Mouse (Mus musculus) limb, embryonic 15.5 days (tissue): ENCODE data around the gene Apol9b. TPM values are rescaled to one million over a fixed set of nuclear protein-coding genes. Genes with fewer than 3 reads are reported as not detected.

Experiments used
- ATAC-seq: fragments of 200-750 bp; cut with Nextera tagmentation; 2 replicates; pipeline ENCODE4 v1.8.0; 2017; ENCODE audit warnings: low read depth, moderate TSS enrichment; ENCODE audit not compliant: insufficient number of reproducible peaks, low FRiP score, low TSS enrichment
- H3K27ac ChIP-seq: fragments of 300-500 bp; sonication (generic); 2 replicates; pipeline ENCODE4 v1.5.1; 2015; ENCODE audit warnings: moderate library complexity, mild to moderate bottlenecking, inconsistent platforms
- H3K27me3 ChIP-seq: fragments of 300-500 bp; sonication (generic); 2 replicates; pipeline ENCODE4 v1.6.1; 2015; ENCODE audit warnings: inconsistent platforms
- H3K36me3 ChIP-seq: fragments of 300-500 bp; sonication (generic); 2 replicates; pipeline ENCODE4 v1.6.1; 2015; ENCODE audit warnings: inconsistent platforms
- H3K4me1 ChIP-seq: fragments of 300-500 bp; sonication (generic); 2 replicates; pipeline ENCODE4 v1.6.1; 2015; ENCODE audit warnings: inconsistent platforms
- H3K4me2 ChIP-seq: fragments of 300-500 bp; sonication (generic); 2 replicates; pipeline ENCODE4 v1.6.1; 2015; ENCODE audit warnings: mild to moderate bottlenecking, inconsistent platforms
- H3K4me3 ChIP-seq: fragments of 300-500 bp; sonication (generic); 2 replicates; pipeline ENCODE4 v1.5.1; 2015; ENCODE audit warnings: mild to moderate bottlenecking, inconsistent platforms
- H3K9ac ChIP-seq: fragments of 300-500 bp; sonication (generic); 2 replicates; pipeline ENCODE4 v1.6.1; 2015; ENCODE audit warnings: inconsistent platforms
- H3K9me3 ChIP-seq: fragments of 300-500 bp; sonication (generic); 2 replicates; pipeline ENCODE4 v1.6.1; 2016; ENCODE audit warnings: inconsistent platforms
- WGBS: fragments of 180-500 bp; shearing (Covaris S2); methylation state at CpG from one replicate; pipeline ENCODE4 v1.1.7; 2015; 5-methylcytosine and 5-hydroxymethylcytosine counted together
- polyA plus RNA-seq: library from polyadenylated mRNA; unstranded; fragments of >200 nt; fragmentation: Nextera tagmentation; extraction: Ambion mirVana; gene quantifications from 2 replicates; pipeline ENCODE4 v1.2.1, GENCODE M21; 2015

Gene Apol9b
- polyA plus RNA-seq, 1 experiment from 2014 or later: 0.12 TPM

- ATAC-seq: no peak
- Histone ChIP-seq H3K4me3 (no peak overlapping the region), H3K27me3 (no peaks in the 10 kb centered on the region), H3K27ac (no peak overlapping the region), H3K4me1 (no peaks in the 10 kb centered on the region), H3K9me3 (no peaks in the 10 kb centered on the region), H3K9ac (no peak overlapping the region), H3K36me3 (no peaks in the 10 kb centered on the region), H3K4me2 (no peak overlapping the region)
- WGBS: 60% methylated on average over 11 of the region's 11 CpGs
Measured at GRCm38 (mm10) chr15:77752443-77752842, 23.6 kb downstream of the Apol9b start.

GRCm38 (mm10) chr15:77755132-77755531, 26.3 kb downstream of the Apol9b start:
- no peak overlapping the region for H3K4me3 ChIP-seq
- H3K27ac ChIP-seq: no peak overlapping the region
- H3K4me1 ChIP-seq: no peaks in the 10 kb centered on the region
- no peaks in the 10 kb centered on the region for H3K27me3 ChIP-seq
- no peak overlapping the region for H3K9ac ChIP-seq
- peaks cover 10% of the 10 kb centered on the region for H3K36me3 ChIP-seq
- no peak overlapping the region for H3K4me2 ChIP-seq
- no peaks in the 10 kb centered on the region for H3K9me3 ChIP-seq
- 21% methylated on average over 2 of the region's 2 CpGs for WGBS
- no peak for ATAC-seq

GRCm38 (mm10) chr15:77756081-77756480, 27.2 kb downstream of the Apol9b start:
- 55% methylated on average over 2 of the region's 2 CpGs for WGBS
- no peak for ATAC-seq
- Histone ChIP-seq H3K4me2 (no peak overlapping the region), H3K4me3 (no peak overlapping the region), H3K9ac (no peak overlapping the region), H3K4me1 (no peaks in the 10 kb centered on the region), H3K27ac (no peak overlapping the region), H3K27me3 (no peaks in the 10 kb centered on the region), H3K36me3 (peaks cover 19% of the 10 kb centered on the region), H3K9me3 (no peaks in the 10 kb centered on the region)

GRCm38 (mm10) chr15:77756848-77757247, 28.0 kb downstream of the Apol9b start, which contains the start of gene Apol8:
Gene Apol8, minus strand, starts transcription at chr15:77757003.
- no peak within 1 kb of the TSS for H3K27ac ChIP-seq
- H3K4me3 ChIP-seq: no peak within 1 kb of the TSS
- H3K27me3 ChIP-seq: no peaks in the 10 kb centered on the region
- no peaks in the 10 kb centered on the region for H3K9me3 ChIP-seq
- ATAC-seq: no peak
- no peaks in the 10 kb centered on the region for H3K4me1 ChIP-seq
- peaks cover 27% of the 10 kb centered on the region for H3K36me3 ChIP-seq
- H3K9ac ChIP-seq: no peak within 1 kb of the TSS
- no peak within 1 kb of the TSS for H3K4me2 ChIP-seq
- WGBS: 11% methylated on average over 9 of the region's 9 CpGs

GRCm38 (mm10) chr15:77757586-77758226, 28.9 kb downstream of the Apol9b start:
- Histone ChIP-seq H3K4me1 (no peaks in the 10 kb centered on the region), H3K4me2 (no peak overlapping the region), H3K9ac (no peak overlapping the region), H3K27me3 (no peaks in the 10 kb centered on the region), H3K36me3 (peaks cover 35% of the 10 kb centered on the region), H3K27ac (no peak overlapping the region), H3K9me3 (no peaks in the 10 kb centered on the region), H3K4me3 (no peak overlapping the region)
- WGBS: 78% methylated on average over 4 of the region's 4 CpGs
- ATAC-seq: no peak

GRCm38 (mm10) chr15:77760037-77760436, 31.2 kb downstream of the Apol9b start:
- no peak overlapping the region for H3K4me2 ChIP-seq
- H3K9me3 ChIP-seq: no peaks in the 10 kb centered on the region
- H3K4me1 ChIP-seq: peaks cover 18% of the 10 kb centered on the region
- no peaks in the 10 kb centered on the region for H3K27me3 ChIP-seq
- peaks cover 59% of the 10 kb centered on the region for H3K36me3 ChIP-seq
- no peak overlapping the region for H3K9ac ChIP-seq
- WGBS: 94% methylated on average over 16 of the region's 16 CpGs
- no peak overlapping the region for H3K27ac ChIP-seq
- no peak overlapping the region for H3K4me3 ChIP-seq
- ATAC-seq: no peak

GRCm38 (mm10) chr15:77761083-77761482, 32.2 kb downstream of the Apol9b start:
- no peak overlapping the region for H3K4me2 ChIP-seq
- no peak overlapping the region for H3K27ac ChIP-seq
- ATAC-seq: no peak
- no peaks in the 10 kb centered on the region for H3K9me3 ChIP-seq
- no peak overlapping the region for H3K4me3 ChIP-seq
- H3K27me3 ChIP-seq: no peaks in the 10 kb centered on the region
- peaks cover 26% of the 10 kb centered on the region for H3K4me1 ChIP-seq
- H3K36me3 ChIP-seq: peaks cover 69% of the 10 kb centered on the region
- no peak overlapping the region for H3K9ac ChIP-seq
- 93% methylated on average over 7 of the region's 7 CpGs for WGBS

GRCm38 (mm10) chr15:77761561-77762380, 32.9 kb downstream of the Apol9b start:
- Histone ChIP-seq H3K9ac (no peak overlapping the region), H3K27ac (no peak overlapping the region), H3K36me3 (peaks cover 76% of the 10 kb centered on the region), H3K4me3 (no peak overlapping the region), H3K27me3 (no peaks in the 10 kb centered on the region), H3K4me1 (peaks cover 26% of the 10 kb centered on the region), H3K4me2 (no peak overlapping the region), H3K9me3 (no peaks in the 10 kb centered on the region)
- WGBS: 76% methylated on average over 22 of the region's 22 CpGs
- no peak; the same call in 1 of the 2 replicates for ATAC-seq

- Histone ChIP-seq H3K9ac (no peak overlapping the region), H3K4me1 (peaks cover 26% of the 10 kb centered on the region), H3K4me2 (no peak overlapping the region), H3K9me3 (no peaks in the 10 kb centered on the region), H3K36me3 (peaks cover 89% of the 10 kb centered on the region), H3K4me3 (no peak overlapping the region), H3K27me3 (no peaks in the 10 kb centered on the region), H3K27ac (no peak overlapping the region)
- 92% methylated on average over 16 of the region's 16 CpGs for WGBS
- ATAC-seq: no peak
Measured at GRCm38 (mm10) chr15:77763050-77763449, 34.2 kb downstream of the Apol9b start.

GRCm38 (mm10) chr15:77763702-77764101, 34.9 kb downstream of the Apol9b start:
- no peak overlapping the region for H3K4me3 ChIP-seq
- no peak for ATAC-seq
- H3K27ac ChIP-seq: peak overlapping the region; percentile 68; the same call in 1 of the 2 replicates
- no peaks in the 10 kb centered on the region for H3K9me3 ChIP-seq
- no peak overlapping the region for H3K4me2 ChIP-seq
- no peak overlapping the region for H3K9ac ChIP-seq
- H3K4me1 ChIP-seq: peaks cover 26% of the 10 kb centered on the region
- no peaks in the 10 kb centered on the region for H3K27me3 ChIP-seq
- WGBS: 75% methylated on average over 11 of the region's 11 CpGs
- peaks cover 95% of the 10 kb centered on the region for H3K36me3 ChIP-seq

- 47% methylated on average over 13 of the region's 13 CpGs for WGBS
- Histone ChIP-seq H3K9me3 (no peaks in the 10 kb centered on the region), H3K9ac (no peak overlapping the region), H3K36me3 (peaks cover 100% of the 10 kb centered on the region), H3K4me3 (no peak overlapping the region), H3K4me1 (peaks cover 26% of the 10 kb centered on the region), H3K27me3 (no peaks in the 10 kb centered on the region), H3K27ac (peak overlapping the region; percentile 68), H3K4me2 (no peak overlapping the region)
- peak; percentile 74 for ATAC-seq
Measured at GRCm38 (mm10) chr15:77764391-77765006, 35.7 kb downstream of the Apol9b start.
